Mouse (Mus musculus) hematopoietic stem cell, adult 5-6 weeks (primary cell): ENCODE measurements around the gene Pdcd2. TPM values are rescaled to one million over a fixed set of nuclear protein-coding genes. Genes with fewer than 3 reads are reported as not detected.
"Not testable (repeated sequence)": the region's sequence is repeated elsewhere in the genome, so short reads cannot be mapped to it uniquely, and the experiment has no call there.

Source experiments
- ATAC-seq, 2 experiments: fragments of 125-278 bp in 1 of 2; replicated peaks in 1 of 2; 2 replicates each; pipeline ENCODE4 v1.8.0; 2016 to 2017; ENCODE audit warnings: inconsistent platforms in 2 of 2, mild to moderate bottlenecking in 2 of 2, moderate number of reproducible peaks in 2 of 2, low read depth in 1 of 2, moderate TSS enrichment in 1 of 2; ENCODE audit not compliant: low FRiP score in 2 of 2, poor library complexity in 2 of 2, severe bottlenecking in 2 of 2, insufficient read depth in 1 of 2, low TSS enrichment in 1 of 2
- total RNA-seq: library from RNA; stranded (forward); fragments of 172-1452, 232-1000 nt; gene quantifications from 2 replicates; pipeline ENCODE4 v1.2.3, GENCODE M21; 2017

The Pdcd2 gene
- 89.3 and 109 TPM in 2 replicates for total RNA-seq

DNA sequence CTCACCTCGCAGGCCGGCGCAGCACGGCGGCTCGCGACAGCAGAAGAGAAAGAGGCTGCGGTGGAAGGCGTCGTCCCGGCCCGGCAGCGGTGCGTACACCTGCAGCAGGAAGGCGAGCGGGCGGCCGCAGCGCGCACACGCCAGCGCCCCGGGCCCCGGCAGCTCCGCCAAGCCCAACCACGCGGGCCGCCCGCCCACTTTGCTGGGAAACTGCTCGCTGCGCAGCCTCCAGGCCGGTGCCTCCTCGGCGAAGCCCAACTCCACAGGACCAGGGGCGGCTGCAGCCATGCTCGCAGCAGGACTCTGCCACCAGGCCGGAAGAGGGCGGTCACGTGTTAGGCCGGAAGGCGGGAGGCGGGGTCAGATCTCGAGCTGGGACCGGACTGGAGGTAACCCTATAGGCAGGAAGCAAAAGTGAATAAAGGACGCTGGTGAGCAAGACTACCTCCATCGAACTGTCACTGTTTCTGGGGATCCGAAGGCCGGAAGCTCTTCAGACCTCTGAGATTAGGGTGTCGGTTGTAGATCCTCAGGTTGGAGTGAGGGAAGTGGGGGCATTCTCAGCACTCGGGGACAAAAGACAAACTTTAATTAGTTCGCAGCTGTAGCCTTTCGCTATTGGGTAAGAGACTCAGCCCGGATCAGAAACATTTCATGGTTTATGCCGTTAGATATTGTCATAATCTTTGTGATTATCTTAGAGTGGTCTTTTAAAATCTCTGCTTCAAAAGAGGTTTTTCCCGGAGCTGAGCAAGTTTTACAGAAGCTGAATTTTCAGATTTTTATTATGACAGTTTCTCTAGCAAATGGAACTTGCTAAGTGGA is at the start of gene Pdcd2:
Gene Pdcd2 (minus strand): TSS at position 316 of the 825 bp plus-strand sequence.
- peak; percentile 96 for ATAC-seq

DNA sequence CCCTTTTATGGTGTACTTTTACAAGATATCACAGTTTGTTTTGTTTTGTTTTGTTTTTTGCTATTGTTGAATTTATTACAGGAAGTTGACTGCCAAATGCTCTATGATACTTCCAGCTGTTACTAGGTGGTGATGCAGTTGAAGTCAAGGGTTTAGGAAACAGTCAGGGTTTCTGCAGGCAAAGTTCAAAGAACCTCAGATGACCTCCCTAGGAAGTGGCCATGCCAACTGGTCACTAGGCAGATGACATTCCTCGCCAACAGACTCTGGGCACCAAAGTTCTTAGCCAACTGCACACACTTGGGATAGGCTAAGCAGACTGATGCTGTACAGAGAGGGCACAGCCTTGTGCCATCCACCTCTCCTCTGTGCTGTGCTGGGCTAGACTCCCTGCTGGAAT is 48.0 kb upstream of the Pdcd2 start:
- ATAC-seq = no peak

DNA sequence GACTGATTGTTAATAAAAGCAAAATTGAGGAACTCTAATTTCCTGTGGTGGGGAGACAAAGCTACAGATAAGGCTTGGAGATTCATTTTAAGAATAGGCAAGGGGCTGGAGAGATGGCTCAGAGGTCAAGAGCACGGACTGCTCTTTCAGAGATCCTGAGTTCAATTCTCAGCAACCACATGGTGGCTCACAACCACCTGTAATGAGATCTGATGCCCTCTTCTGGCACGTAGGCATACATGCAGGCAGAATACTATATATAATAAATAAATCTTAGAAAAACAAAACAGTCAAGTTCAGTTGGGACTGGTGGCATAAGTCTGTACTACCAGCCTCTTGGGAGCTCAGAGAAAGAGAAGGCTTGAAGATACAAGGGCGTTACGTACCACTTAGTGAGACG is 39.8 kb upstream of the Pdcd2 start:
- no peak for ATAC-seq

DNA sequence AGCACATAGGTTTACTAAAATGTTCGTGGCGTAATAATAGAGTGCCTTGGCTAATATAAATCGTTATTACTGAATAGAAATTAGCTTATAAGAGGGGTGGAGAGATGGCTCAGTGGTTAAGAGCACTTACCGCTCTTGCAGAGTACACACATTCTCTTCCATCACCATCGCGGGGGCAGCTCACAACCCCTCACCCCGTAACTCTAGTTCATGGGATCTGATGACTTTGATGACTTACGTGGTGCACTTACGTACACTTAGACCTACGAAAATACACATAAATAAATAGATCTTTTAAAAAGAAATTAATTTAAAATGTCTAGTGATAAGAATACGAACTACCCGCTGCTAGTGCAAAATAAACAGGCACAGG is 37.8 kb upstream of the Pdcd2 start:
- ATAC-seq = no peak

DNA sequence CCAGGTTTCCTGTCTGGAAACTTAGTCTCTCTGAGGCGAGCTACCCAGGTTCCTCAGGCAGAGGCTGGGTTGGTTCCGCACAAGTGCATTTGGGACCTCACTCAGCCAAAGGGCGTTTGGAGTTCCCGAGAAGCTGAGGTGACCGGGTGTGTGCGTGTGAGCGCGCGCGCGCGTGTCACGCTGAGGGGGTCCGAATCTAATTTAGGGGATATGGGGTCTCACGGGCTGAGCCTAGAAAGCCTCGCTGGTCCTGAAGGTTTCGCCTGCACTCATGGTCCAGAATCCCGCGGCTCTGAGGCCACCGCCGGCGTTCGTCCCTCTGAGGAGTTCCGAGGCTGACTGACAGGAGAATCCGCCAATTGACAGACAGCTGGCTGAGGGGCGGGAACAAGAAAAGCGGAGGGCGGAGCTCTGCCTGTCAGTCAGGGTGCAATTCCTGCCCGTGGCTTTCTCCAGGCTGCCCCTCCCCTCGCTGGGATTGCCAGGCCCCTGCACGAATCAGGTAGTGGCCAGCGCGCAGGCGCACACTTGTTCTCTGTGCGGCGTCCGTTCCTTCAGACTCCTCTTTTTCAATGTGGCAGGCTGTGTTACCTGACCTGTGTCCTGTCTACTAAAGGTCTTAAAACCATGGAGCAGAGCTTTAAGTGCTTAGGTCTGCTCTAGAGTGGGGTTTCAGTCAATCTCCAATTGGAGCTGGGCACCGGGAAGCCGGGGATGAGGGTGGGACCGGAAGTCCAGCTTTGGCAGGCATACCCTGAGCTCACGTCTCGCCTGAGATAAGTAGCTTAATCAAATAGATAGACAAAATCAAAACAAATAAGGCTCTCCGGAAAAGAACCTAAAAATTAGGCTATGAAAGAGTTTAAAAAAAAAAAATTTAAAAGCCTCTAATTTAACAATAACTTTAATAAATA is 37.2 kb upstream of the Pdcd2 start, which contains the start of gene Prdm9:
Gene Prdm9 (minus strand): TSS at position 341 of the 914 bp plus-strand sequence.
- peak; percentile 99 for ATAC-seq

DNA sequence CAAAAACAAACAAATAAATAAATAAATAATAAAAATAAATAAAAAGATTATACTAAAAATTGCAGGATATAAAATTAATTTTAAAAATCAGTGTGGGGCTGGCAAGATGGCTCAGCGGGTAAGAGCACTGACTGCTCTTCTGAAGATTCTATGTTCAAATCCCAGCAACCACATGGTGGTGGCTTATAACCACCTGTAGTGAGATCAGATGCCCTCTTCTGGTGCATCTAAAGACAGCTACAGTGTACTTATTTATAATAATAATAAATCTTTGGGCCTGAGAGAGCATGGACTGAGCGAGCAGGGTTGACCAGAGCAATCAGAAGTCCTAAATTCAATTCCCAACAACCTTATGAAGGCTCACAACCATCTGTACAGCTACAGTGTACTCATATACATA is 32.8 kb upstream of the Pdcd2 start:
- no peak for ATAC-seq

DNA sequence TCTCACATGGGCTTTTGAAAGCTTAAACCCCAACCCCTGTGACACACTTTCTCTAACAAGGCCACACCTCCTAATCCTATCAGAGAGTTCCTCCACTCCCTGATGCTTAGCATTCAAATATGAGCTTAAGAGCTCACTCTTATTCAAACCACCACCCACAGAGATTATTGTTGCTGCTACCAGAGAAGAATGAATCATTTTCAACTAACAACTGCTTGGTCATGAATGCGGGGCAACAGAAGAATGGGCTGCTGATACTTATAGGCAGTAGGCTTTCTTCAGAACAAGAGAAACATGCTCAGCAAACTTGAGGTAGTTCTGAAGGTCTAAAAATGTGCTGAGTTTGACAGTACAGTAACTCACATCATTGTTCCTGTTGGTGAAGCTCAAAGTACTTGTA is 22.6 kb upstream of the Pdcd2 start:
- no peak for ATAC-seq

DNA sequence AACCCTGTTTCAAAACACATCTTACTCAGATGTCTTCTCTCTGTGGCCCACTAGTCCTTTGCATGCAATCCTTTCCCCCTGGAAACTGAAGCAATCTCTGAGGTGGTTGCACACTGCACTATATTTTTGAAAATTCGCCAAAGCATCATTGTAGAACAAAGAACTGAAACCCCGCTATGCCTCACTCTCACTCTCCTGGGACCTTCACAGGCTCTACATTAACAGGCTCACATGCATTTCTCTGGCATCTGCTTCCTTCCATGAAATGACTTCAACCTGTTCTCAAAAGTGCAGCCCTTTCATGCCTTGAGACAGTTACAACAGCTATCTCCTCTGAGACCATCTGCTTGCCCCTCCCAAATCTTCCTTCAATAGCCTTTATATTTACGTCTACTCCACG is 19.3 kb upstream of the Pdcd2 start:
- no peak for ATAC-seq

DNA sequence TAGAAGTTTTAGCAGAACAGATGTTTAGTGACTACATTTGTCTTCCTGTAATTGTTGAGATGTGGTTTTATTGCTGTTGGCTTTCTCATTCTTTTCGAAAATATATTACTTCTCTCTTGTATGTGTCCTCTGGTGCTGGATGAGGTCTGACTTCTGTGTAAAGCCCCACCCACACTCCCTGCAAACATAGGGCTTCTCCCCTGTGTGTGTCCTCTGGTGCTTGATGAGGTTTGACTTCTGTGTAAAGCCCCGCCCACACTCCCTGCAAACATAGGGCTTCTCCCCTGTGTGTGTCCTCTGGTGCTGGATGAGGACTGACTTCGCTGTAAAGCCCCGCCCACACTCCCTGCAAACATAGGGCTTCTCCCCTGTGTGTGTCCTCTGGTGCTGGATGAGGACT is 16.8 kb upstream of the Pdcd2 start:
- ATAC-seq = not testable (repeated sequence)

DNA sequence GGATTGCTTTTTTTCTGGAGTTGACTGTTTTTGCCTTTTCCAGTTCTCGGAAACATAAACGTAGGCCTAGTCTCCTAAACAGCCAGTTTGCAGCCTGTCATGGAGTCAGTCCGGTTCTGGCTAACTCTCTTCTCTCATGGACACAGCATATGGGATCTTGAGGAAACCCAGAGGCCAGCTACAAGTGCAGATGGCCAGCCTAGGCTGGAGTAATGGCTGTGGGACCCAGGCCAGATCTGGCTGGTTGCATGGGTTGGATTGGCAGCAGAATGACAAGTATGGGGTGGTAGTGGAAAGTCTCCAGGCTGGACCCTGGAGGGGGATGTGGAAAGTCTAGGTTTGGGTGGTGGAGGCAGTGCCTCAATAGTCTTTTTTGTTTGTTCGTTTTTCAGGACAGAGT is 13.2 kb upstream of the Pdcd2 start:
- ATAC-seq = no peak

DNA sequence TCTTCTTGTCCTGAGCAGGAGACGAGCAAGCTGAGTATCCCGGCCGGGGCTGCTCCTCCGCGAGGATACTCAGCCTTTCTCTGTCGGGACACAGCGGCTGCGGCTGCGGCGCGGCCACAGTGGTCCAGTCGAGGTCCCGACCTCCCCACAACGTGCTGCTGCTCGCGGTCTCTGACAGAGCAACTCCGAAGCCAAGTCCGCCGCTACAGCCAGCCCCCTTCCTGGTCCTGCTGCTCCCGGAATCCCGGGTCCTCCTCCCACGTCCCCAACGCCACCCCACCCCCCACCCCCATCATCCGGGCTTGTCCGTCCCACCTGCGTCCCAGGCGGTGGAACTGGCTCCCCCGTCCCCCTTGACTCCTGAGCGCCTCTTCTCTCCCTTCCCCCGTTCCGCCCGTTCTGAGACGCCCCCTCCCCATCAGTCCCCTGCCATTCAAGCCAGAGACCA is 9.4 kb upstream of the Pdcd2 start:
- ATAC-seq = peak; percentile 27 to 56; a peak in 1 of 4 replicates

DNA sequence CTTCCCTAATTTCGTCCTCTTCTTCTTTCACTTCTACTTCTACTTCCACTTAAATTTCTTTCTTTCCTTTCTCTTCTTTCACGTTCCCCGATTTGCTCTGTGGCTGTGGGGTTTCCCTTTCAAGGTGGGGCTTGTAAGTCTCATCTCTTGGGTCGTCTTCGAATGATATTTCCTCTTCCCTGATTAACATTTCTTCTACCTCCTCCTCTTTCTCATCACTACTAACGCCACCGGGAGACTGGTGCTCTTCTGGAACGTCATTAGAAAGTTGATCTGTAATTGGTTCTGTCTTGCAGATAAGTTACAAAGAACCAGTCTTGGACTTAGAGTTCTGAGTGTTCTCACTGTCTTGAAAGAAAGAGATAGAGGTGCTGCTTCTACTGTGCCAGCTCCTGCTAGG is 8.8 kb upstream of the Pdcd2 start:
- ATAC-seq = no peak

DNA sequence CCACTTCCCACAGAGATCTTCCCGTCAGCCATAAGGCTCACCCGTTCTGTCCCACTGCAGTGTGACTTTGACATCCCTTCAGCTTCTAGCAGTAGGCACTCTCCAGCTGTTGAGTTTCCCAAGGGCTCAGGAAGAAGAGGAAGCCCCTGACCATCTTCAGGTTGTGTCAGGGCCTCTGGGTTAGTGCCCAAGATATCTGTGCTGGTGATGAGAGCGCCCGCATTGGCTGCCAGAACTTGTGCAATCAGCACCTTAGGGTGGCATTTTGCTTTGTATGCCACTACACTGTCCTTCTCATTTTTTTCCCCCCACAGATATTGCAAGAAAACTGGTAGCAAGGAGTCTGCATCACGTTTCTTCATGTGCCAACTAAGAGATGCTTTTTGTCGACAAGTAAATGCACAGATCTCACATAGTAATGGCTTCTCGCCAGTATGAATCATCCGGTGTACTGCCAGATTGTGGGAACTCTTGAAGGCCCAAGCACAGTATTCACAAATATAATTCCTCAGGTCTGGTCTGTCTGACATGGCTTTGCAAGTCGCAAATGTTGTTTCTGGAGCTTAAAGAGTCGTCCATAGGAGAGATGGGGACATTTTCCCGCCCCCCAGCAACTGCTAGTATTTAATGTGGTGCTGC is 8.2 kb upstream of the Pdcd2 start:
- ATAC-seq = peak in 1 of 2 experiments; percentile 35; a peak in 1 of 4 replicates

DNA sequence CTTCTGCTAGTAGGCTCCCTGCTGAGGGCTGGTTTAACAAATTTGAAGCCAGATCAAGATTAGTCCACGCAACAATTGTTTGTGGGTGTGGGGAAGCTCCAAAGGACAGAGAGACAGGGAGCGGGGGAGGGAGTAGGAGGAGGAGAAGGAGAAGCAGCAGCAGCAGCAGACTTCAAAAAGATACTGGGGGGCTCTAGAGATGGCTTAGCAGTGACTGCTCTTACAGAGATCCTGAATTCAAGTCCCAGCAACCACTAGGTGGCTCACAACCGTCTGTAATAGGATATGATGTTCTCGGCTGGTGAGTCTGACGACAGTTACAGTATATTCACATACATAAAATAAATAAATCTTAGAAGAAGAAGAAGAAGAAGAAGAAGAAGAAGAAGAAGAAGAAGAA is 3.0 kb upstream of the Pdcd2 start:
- ATAC-seq = no peak

DNA sequence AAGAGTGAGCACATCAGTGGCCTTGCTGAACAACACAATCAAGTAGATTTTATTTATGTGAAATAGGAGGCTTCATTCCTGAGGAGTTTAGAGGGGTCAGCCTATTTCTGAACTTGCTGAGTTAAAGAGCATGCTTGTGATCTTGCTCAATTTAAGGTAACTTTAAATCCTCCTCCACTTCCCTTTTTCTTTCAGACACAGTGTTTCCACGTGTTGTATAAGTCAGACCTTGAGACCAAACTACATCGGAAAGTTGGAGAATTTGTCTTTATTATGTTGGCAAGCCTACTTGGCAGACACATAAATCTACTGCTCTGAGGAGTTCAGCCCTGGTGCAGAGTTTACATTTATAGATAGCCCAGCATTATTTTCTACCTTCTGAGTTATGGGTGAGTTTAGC is 1.8 kb upstream of the Pdcd2 start:
- ATAC-seq = no peak

DNA sequence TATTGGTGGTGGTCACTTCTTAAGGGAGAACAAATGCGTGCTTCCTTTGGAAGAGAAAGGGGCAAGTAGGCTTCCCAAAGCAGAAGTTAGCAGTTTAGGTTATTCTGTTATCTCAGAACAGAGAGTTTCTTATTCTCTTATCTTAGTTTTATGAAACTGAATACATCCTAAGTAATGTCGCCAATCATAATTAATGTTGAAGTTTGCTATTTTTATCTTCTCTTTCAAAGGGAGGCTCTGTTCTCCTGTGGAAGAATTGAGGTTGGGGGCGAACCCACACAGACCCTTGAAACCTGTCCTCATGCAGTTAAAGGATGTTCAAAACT is 673 bp upstream of the Pdcd2 start:
- ATAC-seq = no peak

DNA sequence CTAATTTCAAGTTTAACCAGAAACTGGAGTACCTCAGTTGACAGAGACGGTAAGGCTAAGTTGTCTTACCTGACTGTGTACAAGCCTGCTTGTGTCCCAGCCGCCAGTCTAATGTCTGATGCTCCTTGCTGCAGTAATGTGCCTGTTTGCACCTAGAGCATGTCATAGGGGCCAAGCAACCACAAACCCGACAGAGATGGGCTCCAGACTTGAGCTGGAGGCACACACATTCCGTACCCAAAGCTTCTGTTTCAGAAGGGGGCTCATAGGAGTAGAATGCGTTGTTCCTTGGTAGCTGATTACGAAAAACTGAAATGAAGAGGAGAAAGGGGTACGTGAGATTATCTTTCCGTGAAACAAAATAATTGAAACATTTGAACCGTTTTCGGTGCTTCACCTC is 797 bp downstream of the Pdcd2 start:
- no peak for ATAC-seq

DNA sequence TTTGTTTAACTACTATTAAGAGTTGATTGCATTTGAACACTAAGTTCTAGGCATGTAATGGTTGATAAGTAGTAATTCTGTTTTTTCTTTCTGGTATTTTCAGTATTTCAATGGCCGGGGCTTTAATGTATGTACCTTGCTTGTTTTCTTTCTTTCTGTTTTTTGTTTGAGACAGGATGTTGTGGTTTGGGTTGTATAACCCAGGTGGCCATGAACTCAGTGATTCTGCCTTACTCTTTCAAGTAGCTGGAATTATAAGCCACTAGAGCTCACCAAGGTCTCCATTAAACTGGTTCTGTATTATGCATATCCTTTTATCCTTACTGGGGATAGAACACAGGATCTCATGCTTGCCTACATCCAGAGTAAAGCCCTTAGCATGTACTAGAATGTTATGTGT is 8.3 kb downstream of the Pdcd2 start:
- no peak for ATAC-seq
